Mouse (Mus musculus): Measurements from ENCODE around the gene Gramd1a. TPM values are rescaled to one million over a fixed set of nuclear protein-coding genes. Genes with fewer than 3 reads are reported as not detected.

Gene Gramd1a
- polyA plus RNA-seq, 1 experiment from 2014 or later = 9.3 TPM

DNA sequence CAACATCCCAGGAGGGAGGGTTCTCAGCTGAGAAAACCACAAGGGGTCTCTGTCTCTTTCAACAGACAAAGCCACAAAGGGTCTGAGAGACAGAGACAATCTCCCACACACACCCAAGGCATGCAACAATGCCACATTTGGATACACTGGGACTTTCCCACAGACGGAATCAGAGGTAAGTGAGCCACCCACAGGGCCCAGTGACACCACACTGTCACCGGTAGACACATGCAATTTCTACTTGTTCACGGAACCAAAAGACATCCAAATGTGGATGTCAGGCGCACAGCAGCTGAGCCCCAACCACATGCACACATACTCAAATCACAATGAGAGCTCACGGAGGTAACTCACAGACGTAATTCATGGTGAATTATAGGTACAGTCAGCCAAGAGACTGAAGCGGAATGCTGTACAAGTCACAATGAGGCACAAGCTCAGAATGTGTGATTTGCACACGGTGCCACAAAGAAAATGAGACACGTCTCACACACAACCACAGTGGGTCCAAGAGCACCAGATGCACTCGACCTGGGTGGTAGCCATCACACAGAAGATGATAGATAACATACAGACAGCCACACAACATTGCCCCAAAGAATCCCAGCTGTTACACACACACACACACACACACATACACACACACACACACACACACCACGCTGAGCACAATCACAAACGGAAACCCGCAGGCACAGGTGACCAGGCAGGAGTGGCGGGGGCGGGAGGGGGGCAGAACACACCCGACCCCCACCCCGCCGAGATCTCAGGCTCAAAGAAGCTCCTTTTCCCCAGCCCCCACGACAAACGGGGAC, 5.7 kb downstream of the Gramd1a start:
- ATAC-seq (ENCODE audit: low read depth) (no peak), DNase-seq (no peak)
- WGBS (ENCODE audit: insufficient replicate concordance) = 5% methylated on average over 20 of the region's 20 CpGs
- Histone ChIP-seq H3K27ac (peak overlapping the region; percentile 87; the same call in 1 of the 2 replicates), H3K4me2 (peak overlapping the region; percentile 83), H3K27me3 (no peaks in the 10 kb centered on the region), H3K4me1 (replicated peaks) (peaks cover 66% of the 10 kb centered on the region), H3K9ac (peak overlapping the region; percentile 81), H3K36me3 (no peaks in the 10 kb centered on the region), H3K9me3 (replicated peaks) (no peaks in the 10 kb centered on the region), H3K4me3 (replicated peaks) (peak overlapping the region; percentile 71)

DNA sequence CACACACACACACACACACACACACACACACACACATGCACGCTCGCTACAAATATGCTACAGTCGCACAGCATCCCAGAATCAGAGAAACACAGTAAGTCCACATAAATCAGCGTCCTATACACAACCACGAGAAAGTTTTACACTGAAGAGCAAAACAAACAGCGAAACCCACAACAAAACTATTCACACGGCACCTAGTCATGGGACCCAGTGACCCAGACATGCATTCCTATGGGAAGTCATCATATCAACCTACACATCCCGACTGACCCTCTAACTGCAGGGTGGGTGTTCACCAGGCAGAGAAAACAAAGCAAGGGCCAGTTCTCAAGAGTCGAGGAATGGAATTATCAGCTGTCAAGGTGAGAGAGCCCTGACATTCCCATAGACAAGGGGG, 6.4 kb downstream of the Gramd1a start:
- Histone ChIP-seq H3K36me3 (no peaks in the 10 kb centered on the region), H3K4me2 (peak overlapping the region; percentile 83), H3K27me3 (no peaks in the 10 kb centered on the region), H3K9me3 (replicated peaks) (no peaks in the 10 kb centered on the region), H3K4me1 (replicated peaks) (peaks cover 65% of the 10 kb centered on the region), H3K4me3 (replicated peaks) (peak overlapping the region; percentile 71), H3K27ac (no peak overlapping the region), H3K9ac (peak overlapping the region; percentile 81; the same call in 1 of the 2 replicates)
- DNase-seq (no peak), ATAC-seq (ENCODE audit: low read depth) (no peak)
- WGBS (ENCODE audit: insufficient replicate concordance) = 36% methylated on average over 9 of the region's 9 CpGs

- WGBS (ENCODE audit: insufficient replicate concordance) = 7% methylated on average over 9 of the region's 9 CpGs
- Histone ChIP-seq H3K27ac (peak overlapping the region; percentile 59), H3K4me1 (replicated peaks) (peaks cover 65% of the 10 kb centered on the region), H3K9ac (peak overlapping the region; percentile 81), H3K4me3 (replicated peaks) (peak overlapping the region; percentile 71), H3K4me2 (peak overlapping the region; percentile 83), H3K27me3 (no peaks in the 10 kb centered on the region), H3K36me3 (no peaks in the 10 kb centered on the region), H3K9me3 (replicated peaks) (no peaks in the 10 kb centered on the region)
- DNase-seq (no peak), ATAC-seq (ENCODE audit: low read depth) (peak; percentile 50)
These were observed 6.9 kb downstream of the Gramd1a start for GRCm38 (mm10) chr7:31148756-31149155.

GRCm38 (mm10) chr7:31148086-31148485, 7.6 kb downstream of the Gramd1a start:
- DNase-seq (no peak), ATAC-seq (ENCODE audit: low read depth) (no peak)
- Histone ChIP-seq H3K4me1 (replicated peaks) (peaks cover 65% of the 10 kb centered on the region), H3K27me3 (no peaks in the 10 kb centered on the region), H3K4me2 (peak overlapping the region; percentile 83), H3K9ac (peak overlapping the region; percentile 81; the same call in 1 of the 2 replicates), H3K27ac (peak overlapping the region; percentile 59; the same call in 1 of the 2 replicates), H3K9me3 (replicated peaks) (no peaks in the 10 kb centered on the region), H3K36me3 (peaks cover 6% of the 10 kb centered on the region; the same call in 1 of the 2 replicates), H3K4me3 (replicated peaks) (no peak overlapping the region)
- WGBS (ENCODE audit: insufficient replicate concordance) = 55% methylated on average over 3 of the region's 3 CpGs

DNA sequence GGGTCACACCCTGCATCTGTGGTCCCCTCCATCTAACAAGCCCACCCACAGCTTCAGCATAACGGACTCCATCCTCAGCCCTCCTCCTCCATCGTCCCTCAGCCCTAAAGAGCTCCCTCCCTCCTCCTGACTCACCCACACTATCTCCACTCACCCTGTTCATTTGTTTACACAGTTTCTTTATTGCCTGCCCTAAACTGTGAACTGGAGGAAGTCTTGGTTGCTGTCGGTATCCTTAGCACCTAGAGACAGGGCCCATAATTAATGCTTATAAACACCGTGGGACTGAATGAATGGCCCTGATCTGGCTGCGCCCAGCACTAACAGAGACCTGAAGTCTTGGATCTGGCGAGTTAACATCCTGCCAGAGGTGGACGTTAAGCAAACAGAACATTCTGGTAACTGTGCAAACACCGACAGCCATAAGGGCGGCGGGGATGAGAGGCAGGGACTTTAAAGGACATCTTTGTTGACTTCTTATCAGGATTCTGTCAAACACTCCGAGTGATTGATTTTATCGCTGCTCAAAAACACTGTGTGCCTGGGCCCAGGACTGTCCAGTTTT, 10.0 kb downstream of the Gramd1a start:
- no peak overlapping the region for H3K4me2 ChIP-seq
- no peak overlapping the region for H3K4me3 ChIP-seq (replicated peaks)
- no peaks in the 10 kb centered on the region for H3K9me3 ChIP-seq (replicated peaks)
- no peak overlapping the region for H3K9ac ChIP-seq
- H3K27me3 ChIP-seq = no peaks in the 10 kb centered on the region
- H3K36me3 ChIP-seq = peaks cover 29% of the 10 kb centered on the region
- 67% methylated on average over 12 of the region's 12 CpGs for WGBS (ENCODE audit: insufficient replicate concordance)
- DNase-seq (no peak), ATAC-seq (ENCODE audit: low read depth) (0 out of 2 replicates have a peak, but pooled peaks have one; percentile 19)
- no peak overlapping the region for H3K27ac ChIP-seq
- peaks cover 52% of the 10 kb centered on the region for H3K4me1 ChIP-seq (replicated peaks)

GRCm38 (mm10) chr7:31144886-31145285, 10.8 kb downstream of the Gramd1a start:
- no peak overlapping the region for H3K9ac ChIP-seq
- no peak for ATAC-seq (ENCODE audit: low read depth)
- no peak overlapping the region for H3K4me3 ChIP-seq (replicated peaks)
- H3K36me3 ChIP-seq = peaks cover 37% of the 10 kb centered on the region
- H3K9me3 ChIP-seq (replicated peaks) = no peaks in the 10 kb centered on the region
- no peak overlapping the region for H3K27ac ChIP-seq
- peaks cover 49% of the 10 kb centered on the region for H3K4me1 ChIP-seq (replicated peaks)
- DNase-seq = no peak
- 92% methylated on average over 16 of the region's 16 CpGs for WGBS (ENCODE audit: insufficient replicate concordance)
- H3K27me3 ChIP-seq = no peaks in the 10 kb centered on the region
- no peak overlapping the region for H3K4me2 ChIP-seq

DNA sequence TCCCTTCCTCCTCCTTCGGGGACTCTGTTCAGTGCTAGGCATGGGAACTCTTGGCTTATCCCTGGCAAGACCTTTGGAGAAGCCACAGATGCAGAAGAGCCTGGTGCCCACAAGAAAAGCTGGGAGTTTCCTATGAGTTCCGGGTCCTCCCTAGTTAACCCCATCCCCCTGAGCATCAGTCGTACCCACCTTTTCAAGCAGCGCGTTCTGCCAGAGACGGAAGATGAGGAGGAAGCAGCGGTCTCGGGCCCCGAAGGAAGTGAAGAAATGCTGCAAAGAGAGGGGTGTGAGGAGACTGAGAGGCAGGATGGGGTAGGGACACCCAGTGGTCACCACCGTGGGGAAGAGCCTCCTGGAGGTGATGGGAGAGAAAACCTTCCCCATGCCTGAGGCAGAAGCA, 14.8 kb downstream of the Gramd1a start:
- DNase-seq = no peak
- no peaks in the 10 kb centered on the region for H3K27me3 ChIP-seq
- WGBS (ENCODE audit: insufficient replicate concordance) = 85% methylated on average over 10 of the region's 10 CpGs
- H3K4me2 ChIP-seq = no peak overlapping the region
- peaks cover 77% of the 10 kb centered on the region for H3K36me3 ChIP-seq
- peaks cover 10% of the 10 kb centered on the region for H3K4me1 ChIP-seq (replicated peaks)
- H3K9ac ChIP-seq = no peak overlapping the region
- no peak overlapping the region for H3K4me3 ChIP-seq (replicated peaks)
- ATAC-seq (ENCODE audit: low read depth) = no peak
- no peaks in the 10 kb centered on the region for H3K9me3 ChIP-seq (replicated peaks)
- no peak overlapping the region for H3K27ac ChIP-seq

- Histone ChIP-seq H3K4me1 (replicated peaks) (peaks cover 3% of the 10 kb centered on the region; the same call in 1 of the 2 replicates), H3K27ac (no peak overlapping the region), H3K9ac (no peak overlapping the region), H3K9me3 (replicated peaks) (no peaks in the 10 kb centered on the region), H3K4me3 (replicated peaks) (no peak overlapping the region), H3K36me3 (peaks cover 83% of the 10 kb centered on the region), H3K27me3 (no peaks in the 10 kb centered on the region), H3K4me2 (no peak overlapping the region)
- DNase-seq (no peak), ATAC-seq (ENCODE audit: low read depth) (no peak)
- WGBS (ENCODE audit: insufficient replicate concordance) = 69% methylated on average over 4 of the region's 4 CpGs
These were observed 15.4 kb downstream of the Gramd1a start for GRCm38 (mm10) chr7:31140302-31140701.

- H3K4me2 ChIP-seq = no peak overlapping the region
- H3K36me3 ChIP-seq = peaks cover 89% of the 10 kb centered on the region
- 46% methylated on average over 5 of the region's 5 CpGs for WGBS (ENCODE audit: insufficient replicate concordance)
- no peaks in the 10 kb centered on the region for H3K9me3 ChIP-seq (replicated peaks)
- DNase-seq (no peak), ATAC-seq (ENCODE audit: low read depth) (no peak)
- no peaks in the 10 kb centered on the region for H3K27me3 ChIP-seq
- H3K9ac ChIP-seq = no peak overlapping the region
- no peak overlapping the region for H3K4me3 ChIP-seq (replicated peaks)
- H3K4me1 ChIP-seq (replicated peaks) = peaks cover 3% of the 10 kb centered on the region; the same call in 1 of the 2 replicates
- no peak overlapping the region for H3K27ac ChIP-seq
These were observed 15.9 kb downstream of the Gramd1a start for GRCm38 (mm10) chr7:31139765-31140164.

- Histone ChIP-seq H3K27ac (no peak overlapping the region), H3K4me1 (replicated peaks) (peaks cover 3% of the 10 kb centered on the region; the same call in 1 of the 2 replicates), H3K9me3 (replicated peaks) (no peaks in the 10 kb centered on the region), H3K4me2 (no peak overlapping the region), H3K27me3 (no peaks in the 10 kb centered on the region), H3K36me3 (peaks cover 95% of the 10 kb centered on the region), H3K9ac (no peak overlapping the region), H3K4me3 (replicated peaks) (no peak overlapping the region)
- DNase-seq (no peak), ATAC-seq (ENCODE audit: low read depth) (no peak)
- 83% methylated on average over 10 of the region's 10 CpGs for WGBS (ENCODE audit: insufficient replicate concordance)
These were observed 20.0 kb downstream of the Gramd1a start for GRCm38 (mm10) chr7:31135717-31136116.

DNA sequence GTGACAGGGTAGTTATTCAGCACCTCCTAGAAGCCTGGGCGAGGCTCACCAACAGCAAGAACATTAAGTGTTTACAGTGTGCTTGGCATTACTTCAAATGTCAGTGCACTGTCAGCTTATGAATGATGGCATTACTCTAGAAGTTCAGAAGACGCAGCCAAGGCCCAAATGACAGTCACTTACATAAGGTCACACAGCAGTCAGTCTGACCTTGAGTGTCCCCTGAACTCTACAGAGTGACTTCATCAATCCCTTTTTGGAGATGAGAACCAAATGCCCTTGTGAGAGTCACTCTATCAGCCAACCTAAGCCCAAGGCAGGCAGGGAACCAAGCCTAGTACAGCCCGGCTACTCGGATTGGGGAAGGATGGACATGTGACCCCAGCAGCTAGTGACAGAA, 23.8 kb downstream of the Gramd1a start:
- DNase-seq = no peak
- Histone ChIP-seq H3K4me3 (replicated peaks) (no peak overlapping the region), H3K4me1 (replicated peaks) (peaks cover 7% of the 10 kb centered on the region), H3K9ac (no peak overlapping the region), H3K27ac (no peak overlapping the region), H3K36me3 (peaks cover 76% of the 10 kb centered on the region), H3K27me3 (peaks cover 20% of the 10 kb centered on the region), H3K9me3 (replicated peaks) (no peaks in the 10 kb centered on the region), H3K4me2 (no peak overlapping the region)
- ATAC-seq (ENCODE audit: low read depth) = no peak
- 76% methylated on average over 4 of the region's 4 CpGs for WGBS (ENCODE audit: insufficient replicate concordance)

All from liver, embryonic 13.5 days (tissue).